Mouse (Mus musculus) neural tube, embryonic 14.5 days (tissue): ENCODE results near the gene Mef2d. TPM values are rescaled to one million over a fixed set of nuclear protein-coding genes. Genes with fewer than 3 reads are reported as not detected.
"Not testable (repeated sequence)": the region's sequence is repeated elsewhere in the genome, so short reads cannot be mapped to it uniquely, and the experiment has no call there.

Experiments used
- ATAC-seq: fragments of 200-750 bp; cut with Nextera tagmentation; 2 replicates; pipeline ENCODE4 v1.8.0; 2017; ENCODE audit warnings: low read depth, mild to moderate bottlenecking, moderate TSS enrichment, moderate library complexity
- H3K27ac ChIP-seq: fragments of 300-500 bp; sonication (generic); 2 replicates; pipeline ENCODE4 v1.5.1; 2014; ENCODE audit warnings: low read depth, mild to moderate bottlenecking, control low read depth, low read length, moderate library complexity, mixed read lengths
- H3K27me3 ChIP-seq: fragments of 300-500 bp; sonication (generic); 2 replicates; pipeline ENCODE4 v1.6.1; 2014; ENCODE audit warnings: low read length; ENCODE audit not compliant: control insufficient read depth, insufficient read depth
- H3K36me3 ChIP-seq: fragments of 300-500 bp; sonication (generic); 2 replicates; pipeline ENCODE4 v1.6.1; 2014; ENCODE audit warnings: low read length, mixed read lengths; ENCODE audit not compliant: control insufficient read depth, insufficient read depth
- H3K4me1 ChIP-seq: fragments of 300-500 bp; sonication (generic); 2 replicates; pipeline ENCODE4 v1.6.1; 2014; ENCODE audit warnings: low read length; ENCODE audit not compliant: control insufficient read depth, insufficient read depth
- H3K4me2 ChIP-seq: fragments of 300-500 bp; sonication (generic); 2 replicates; pipeline ENCODE4 v1.6.1; 2014; ENCODE audit warnings: mild to moderate bottlenecking, low read depth, low read length, control low read depth
- H3K4me3 ChIP-seq: fragments of 300-500 bp; sonication (generic); 2 replicates; pipeline ENCODE4 v1.5.1; 2014; ENCODE audit warnings: low read depth, low read length, control low read depth, mixed read lengths
- H3K9ac ChIP-seq: fragments of 300-500 bp; sonication (generic); replicated peaks from 2 replicates; pipeline ENCODE4 v1.6.1; 2014; ENCODE audit warnings: low read depth, mild to moderate bottlenecking, control low read depth, low read length, mixed read lengths
- H3K9me3 ChIP-seq: fragments of 300-500 bp; sonication (generic); 2 replicates; pipeline ENCODE4 v1.6.1; 2016; ENCODE audit warnings: low read length; ENCODE audit not compliant: control insufficient read depth
- WGBS: fragments of 180-500 bp; shearing (Covaris S2); extraction: QIAGEN DNeasy Blood & Tissue Kit; methylation state at CpG from one replicate; pipeline ENCODE4 v1.1.7; 2014; 5-methylcytosine and 5-hydroxymethylcytosine counted together
- polyA plus RNA-seq: library from polyadenylated mRNA; unstranded; fragments of >200 nt; fragmentation: Nextera tagmentation; extraction: Ambion mirVana; gene quantifications from 2 replicates; pipeline ENCODE4 v1.2.1, GENCODE M21; 2014

Mef2d gene
- polyA plus RNA-seq, 1 experiment from 2014 or later, result 19.6 TPM

DNA sequence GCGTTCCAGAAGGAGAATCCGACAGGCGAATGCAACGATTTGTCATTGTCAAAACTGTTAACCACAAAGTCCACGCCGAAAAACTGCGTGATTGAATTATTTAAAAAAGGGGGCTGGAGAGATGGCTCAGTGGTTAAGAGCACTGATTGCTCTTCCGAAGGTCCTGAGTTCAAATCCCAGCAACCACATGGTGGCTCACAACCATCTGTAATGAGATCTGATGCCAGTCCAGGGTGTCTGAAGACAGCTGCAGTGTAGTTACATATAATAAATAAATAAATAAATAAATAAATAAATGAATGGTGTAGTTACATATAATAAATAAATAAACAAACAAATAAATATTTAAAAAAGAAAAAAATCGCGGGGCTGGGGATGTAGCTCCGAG lies 36.2 kb downstream of the Mef2d start:
- peak; percentile 7; the same call in 1 of the 2 replicates for ATAC-seq
- H3K36me3 ChIP-seq, H3K4me1 ChIP-seq, H3K27me3 ChIP-seq, H3K9me3 ChIP-seq: not testable (repeated sequence)
- Histone ChIP-seq H3K4me2 (peak overlapping the region; percentile 58), H3K27ac (peak overlapping the region; percentile 98), H3K4me3 (peak overlapping the region; percentile 42), H3K9ac (peak overlapping the region; percentile 58)
- 33% methylated on average over 11 of the region's 11 CpGs for WGBS

GRCm38 (mm10) chr3:88178986-88179385 lies 36.8 kb downstream of the Mef2d start:
- ATAC-seq, result no peak
- no peak overlapping the region for H3K27ac ChIP-seq
- no peak overlapping the region for H3K4me2 ChIP-seq
- H3K4me1 ChIP-seq, result 0 out of 2 replicates have a peak, but pooled peaks cover 4% of the 10 kb centered on the region
- H3K9ac ChIP-seq, result no peak overlapping the region
- H3K9me3 ChIP-seq, result no peaks in the 10 kb centered on the region
- no peaks in the 10 kb centered on the region for H3K36me3 ChIP-seq
- no peak overlapping the region for H3K4me3 ChIP-seq
- H3K27me3 ChIP-seq, result no peaks in the 10 kb centered on the region
- 85% methylated on average over 4 of the region's 4 CpGs for WGBS

DNA sequence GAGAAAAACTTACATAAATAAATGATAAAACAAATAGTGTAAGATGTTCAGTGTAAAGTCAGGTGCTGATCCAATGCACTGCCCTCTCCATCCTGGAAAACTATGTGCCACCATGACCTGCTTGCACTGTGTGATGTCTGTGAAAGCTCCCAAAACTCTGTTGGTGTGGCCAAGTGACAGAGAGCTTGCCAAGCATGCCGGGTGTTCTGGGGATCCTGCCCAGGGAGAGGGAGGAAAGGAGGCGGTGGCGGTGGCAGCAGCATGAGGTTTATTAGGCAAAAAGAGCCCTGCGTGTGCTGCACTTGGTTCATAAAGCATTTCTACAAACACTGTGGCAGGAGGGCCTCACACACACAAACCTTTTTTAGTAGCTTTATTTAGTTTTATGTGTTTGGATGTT lies 39.2 kb downstream of the Mef2d start:
- Histone ChIP-seq H3K4me3 (no peak overlapping the region), H3K4me1 (0 out of 2 replicates have a peak, but pooled peaks cover 4% of the 10 kb centered on the region), H3K9me3 (no peaks in the 10 kb centered on the region), H3K36me3 (no peaks in the 10 kb centered on the region), H3K9ac (no peak overlapping the region), H3K4me2 (no peak overlapping the region), H3K27me3 (no peaks in the 10 kb centered on the region), H3K27ac (no peak overlapping the region)
- 65% methylated on average over 4 of the region's 4 CpGs for WGBS
- no peak for ATAC-seq

- H3K9ac ChIP-seq, result no peak overlapping the region
- no peaks in the 10 kb centered on the region for H3K27me3 ChIP-seq
- no peak overlapping the region for H3K4me3 ChIP-seq
- 75% methylated on average over 3 of the region's 3 CpGs for WGBS
- no peaks in the 10 kb centered on the region for H3K36me3 ChIP-seq
- H3K4me1 ChIP-seq, result no peaks in the 10 kb centered on the region
- no peaks in the 10 kb centered on the region for H3K9me3 ChIP-seq
- H3K4me2 ChIP-seq, result no peak overlapping the region
- no peak overlapping the region for H3K27ac ChIP-seq
- no peak for ATAC-seq
Observed at GRCm38 (mm10) chr3:88186424-88186823, 44.3 kb downstream of the Mef2d start.

- Histone ChIP-seq H3K4me1 (no peaks in the 10 kb centered on the region), H3K36me3 (no peaks in the 10 kb centered on the region), H3K9ac (no peak overlapping the region), H3K4me2 (no peak overlapping the region), H3K27ac (no peak overlapping the region), H3K9me3 (no peaks in the 10 kb centered on the region), H3K27me3 (no peaks in the 10 kb centered on the region), H3K4me3 (no peak overlapping the region)
- no peak for ATAC-seq
- WGBS, result 23% methylated on average over 3 of the region's 3 CpGs
Observed at GRCm38 (mm10) chr3:88191146-88191545, 49.0 kb downstream of the Mef2d start.

GRCm38 (mm10) chr3:88191820-88192616 lies 49.8 kb downstream of the Mef2d start:
- no peak overlapping the region for H3K9ac ChIP-seq
- no peak overlapping the region for H3K4me3 ChIP-seq
- no peak overlapping the region for H3K27ac ChIP-seq
- H3K4me1 ChIP-seq, result no peaks in the 10 kb centered on the region
- H3K27me3 ChIP-seq, result no peaks in the 10 kb centered on the region
- H3K9me3 ChIP-seq, result no peaks in the 10 kb centered on the region
- peak; percentile 74 for ATAC-seq
- H3K4me2 ChIP-seq, result no peak overlapping the region
- 30% methylated on average over 9 of the region's 9 CpGs for WGBS
- H3K36me3 ChIP-seq, result no peaks in the 10 kb centered on the region

DNA sequence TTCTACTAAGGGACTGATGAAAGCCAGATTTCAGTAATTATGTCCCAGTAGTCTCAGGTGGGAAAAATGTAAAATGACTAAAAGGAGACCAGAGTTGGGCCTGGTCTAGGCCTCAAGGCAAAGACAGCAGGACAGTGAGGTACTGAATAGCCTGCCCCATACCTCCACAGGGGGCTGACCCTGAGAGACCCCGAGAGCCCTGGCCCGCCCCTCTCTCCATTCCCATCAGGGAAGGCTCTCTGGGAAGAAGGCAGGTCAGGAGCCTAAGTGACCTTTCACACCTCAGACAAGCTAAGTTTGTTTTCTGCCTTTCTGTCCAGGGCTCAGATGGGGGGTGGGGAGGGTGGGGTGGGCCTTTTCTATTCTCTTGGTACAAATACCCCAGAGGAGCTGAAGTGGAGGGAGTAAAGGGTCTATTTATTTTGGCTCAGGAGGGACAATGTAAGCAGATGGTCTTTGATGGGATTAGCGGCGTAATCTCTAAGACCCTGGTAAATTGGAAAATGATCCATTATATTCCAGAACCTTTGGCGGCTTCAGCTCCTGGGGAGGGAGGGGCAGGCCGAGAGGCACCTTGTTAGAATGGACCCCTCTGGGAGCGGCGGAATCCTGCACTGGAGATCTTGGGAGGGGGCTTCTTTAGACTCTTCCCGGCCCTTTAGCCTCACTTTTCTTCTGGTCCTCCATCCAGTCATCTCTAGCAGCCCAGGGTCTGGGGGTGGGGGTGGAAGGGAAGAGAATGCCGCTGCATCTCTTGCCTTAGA lies 55.8 kb downstream of the Mef2d start:
- peaks cover 23% of the 10 kb centered on the region for H3K4me1 ChIP-seq
- peak overlapping the region; percentile 39; the same call in 1 of the 2 replicates for H3K4me2 ChIP-seq
- no peaks in the 10 kb centered on the region for H3K27me3 ChIP-seq
- ATAC-seq, result no peak
- no peak overlapping the region for H3K4me3 ChIP-seq
- 7% methylated on average over 9 of the region's 10 CpGs for WGBS
- H3K27ac ChIP-seq, result peak overlapping the region; percentile 53
- H3K9me3 ChIP-seq, result no peaks in the 10 kb centered on the region
- H3K9ac ChIP-seq, result no peak overlapping the region
- H3K36me3 ChIP-seq, result no peaks in the 10 kb centered on the region

DNA sequence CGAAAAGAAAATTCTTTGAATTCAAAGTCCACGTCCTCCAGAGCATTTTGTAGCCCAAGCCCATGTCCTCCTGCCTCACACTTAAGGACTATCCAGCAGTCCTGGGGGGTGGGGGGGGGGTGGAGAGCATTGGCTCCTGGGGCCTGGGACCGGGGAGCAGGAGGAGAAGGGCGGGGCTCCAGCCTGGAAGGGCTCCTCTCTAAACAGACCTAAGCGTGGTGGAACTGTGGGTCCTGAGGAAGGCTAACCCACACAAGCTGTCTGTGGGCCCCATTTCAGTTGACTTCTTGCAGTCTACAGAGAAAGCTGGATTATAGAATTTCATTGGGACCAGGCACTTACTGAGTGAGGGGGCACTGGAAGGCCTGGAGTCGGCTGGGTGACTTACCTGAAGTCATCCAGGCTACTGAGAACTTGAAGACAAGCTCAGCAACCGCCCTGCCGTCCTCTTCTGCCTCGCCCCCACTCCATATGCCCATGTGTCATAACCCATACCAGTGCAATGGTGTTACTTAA lies 56.4 kb downstream of the Mef2d start:
- no peak; the same call in 1 of the 2 replicates for ATAC-seq
- Histone ChIP-seq H3K27ac (peak overlapping the region; percentile 53), H3K27me3 (no peaks in the 10 kb centered on the region), H3K4me2 (peak overlapping the region; percentile 39; the same call in 1 of the 2 replicates), H3K36me3 (no peaks in the 10 kb centered on the region), H3K4me1 (peaks cover 26% of the 10 kb centered on the region), H3K9ac (no peak overlapping the region), H3K9me3 (no peaks in the 10 kb centered on the region), H3K4me3 (no peak overlapping the region)
- 12% methylated on average over 9 of the region's 9 CpGs for WGBS
